Mouse (Mus musculus): ENCODE results near the gene Robo2.

Robo2 gene

DNA sequence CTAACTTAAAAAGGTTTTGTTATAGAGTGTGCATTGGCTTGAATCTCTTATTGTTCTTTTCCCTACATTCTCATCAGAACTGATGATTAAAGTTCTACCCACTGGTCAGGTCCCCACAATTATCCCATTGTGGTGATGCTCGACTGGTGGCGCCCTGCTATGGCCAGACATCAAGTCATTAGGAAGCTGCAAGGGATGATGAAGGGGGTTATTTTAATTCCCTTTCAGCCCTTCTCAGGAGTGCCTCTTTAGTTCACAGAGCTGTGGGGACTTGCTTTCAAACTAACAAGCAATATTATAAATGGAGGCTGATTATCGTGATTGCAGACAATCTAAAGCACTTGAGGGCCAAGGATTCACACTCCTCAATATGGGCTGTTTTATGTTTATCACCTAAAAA lies 484.1 kb downstream of the Robo2 start:
- DNase-seq = no peak

DNA sequence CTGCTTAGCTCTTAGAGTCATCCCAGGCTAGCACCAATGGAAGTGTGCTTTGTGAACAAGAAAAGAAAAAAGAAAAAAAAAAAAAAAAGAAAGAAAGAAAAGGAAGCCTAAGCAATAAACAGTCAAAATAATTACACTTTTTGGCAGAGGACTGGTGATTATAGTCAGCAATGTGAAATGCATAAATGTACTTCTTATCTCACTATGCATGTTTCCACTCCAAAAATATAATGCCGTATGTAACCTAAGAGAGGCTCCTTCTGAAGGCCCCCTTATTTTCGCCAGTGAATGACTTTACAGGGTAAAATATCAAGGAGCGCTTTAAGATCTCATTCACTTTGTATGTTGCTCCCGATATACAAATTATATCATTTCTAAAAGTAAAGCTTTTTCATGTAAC lies 496.2 kb downstream of the Robo2 start:
- DNase-seq = no peak

DNA sequence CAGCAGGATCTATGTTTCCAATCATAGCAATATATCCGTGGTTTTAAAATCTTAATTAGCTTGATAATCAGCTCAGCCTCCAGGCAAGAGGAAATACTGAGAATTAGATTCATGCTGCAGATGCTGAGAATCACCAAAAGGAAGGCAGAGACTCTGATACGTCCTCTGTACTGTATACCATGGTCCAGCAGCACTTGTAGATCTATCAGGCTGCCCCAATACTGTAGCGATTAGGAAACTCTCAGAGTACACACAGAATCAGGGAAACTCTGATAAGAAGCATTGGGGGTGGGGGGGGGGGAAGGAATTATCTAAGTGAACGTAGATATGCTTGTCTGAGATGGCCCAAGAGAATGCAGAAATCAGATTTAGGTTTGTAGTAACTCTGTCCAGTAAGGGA lies 496.7 kb downstream of the Robo2 start:
- DNase-seq = no peak

GRCm38 (mm10) chr16:73908504-73908903 lies 503.1 kb downstream of the Robo2 start:
- DNase-seq = no peak

GRCm38 (mm10) chr16:73896856-73897255 lies 514.8 kb downstream of the Robo2 start:
- no peak for DNase-seq

DNA sequence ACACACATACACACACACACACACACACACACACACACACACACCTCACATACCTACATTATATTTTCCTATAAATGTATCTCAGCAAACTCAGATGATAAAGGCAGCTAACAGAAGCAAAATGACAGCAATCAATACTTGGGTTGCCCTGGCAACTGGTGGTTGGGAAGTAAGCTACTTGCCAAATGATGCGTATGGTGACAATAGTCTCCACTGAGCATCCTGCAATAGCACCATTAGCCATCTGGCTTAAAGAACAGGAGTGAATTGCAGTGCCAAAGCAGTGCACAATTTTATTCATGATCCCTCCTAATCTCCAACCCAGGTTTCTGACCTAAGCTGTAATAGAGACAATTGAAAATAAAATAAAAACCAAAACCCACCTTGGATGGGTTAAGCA lies 529.7 kb downstream of the Robo2 start:
- no peak for DNase-seq

DNA sequence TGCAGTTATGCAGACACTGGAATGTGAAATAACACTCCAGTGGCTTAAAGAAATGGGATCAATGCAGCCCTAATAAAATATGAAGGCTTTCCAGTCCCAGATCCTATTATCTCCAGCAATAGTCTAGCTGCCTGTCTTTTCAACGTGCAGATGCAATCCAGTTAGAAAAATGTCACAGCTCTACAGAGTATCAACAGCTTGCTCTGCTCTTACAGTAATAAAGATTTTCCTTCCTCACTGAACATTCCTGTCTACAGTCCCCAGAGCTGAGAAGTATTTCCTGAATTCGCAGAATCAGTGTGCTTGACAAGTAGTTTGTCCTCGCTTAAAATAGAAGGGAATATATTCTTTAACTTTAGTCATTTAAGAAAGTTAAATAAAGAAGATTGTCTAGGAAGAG lies 533.7 kb downstream of the Robo2 start:
- no peak for DNase-seq

DNA sequence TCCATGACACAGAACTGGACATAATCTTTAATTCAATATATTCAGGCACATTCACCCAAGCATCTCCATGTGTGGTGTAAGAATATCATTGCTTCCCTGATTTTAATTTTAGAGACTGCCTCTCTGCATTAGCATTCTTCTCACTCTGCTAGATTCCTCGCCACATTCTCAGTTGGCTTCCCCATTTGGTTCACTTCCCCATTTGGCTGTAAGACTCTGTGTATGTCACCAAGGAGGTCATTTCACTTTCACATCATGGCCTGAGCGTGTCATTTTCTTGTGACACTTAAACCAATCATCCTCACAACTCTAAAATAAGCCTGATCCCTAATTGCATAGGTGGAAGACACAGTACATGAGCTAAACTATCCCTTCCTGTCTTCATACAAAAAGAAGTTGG lies 536.6 kb downstream of the Robo2 start:
- DNase-seq = no peak

DNA sequence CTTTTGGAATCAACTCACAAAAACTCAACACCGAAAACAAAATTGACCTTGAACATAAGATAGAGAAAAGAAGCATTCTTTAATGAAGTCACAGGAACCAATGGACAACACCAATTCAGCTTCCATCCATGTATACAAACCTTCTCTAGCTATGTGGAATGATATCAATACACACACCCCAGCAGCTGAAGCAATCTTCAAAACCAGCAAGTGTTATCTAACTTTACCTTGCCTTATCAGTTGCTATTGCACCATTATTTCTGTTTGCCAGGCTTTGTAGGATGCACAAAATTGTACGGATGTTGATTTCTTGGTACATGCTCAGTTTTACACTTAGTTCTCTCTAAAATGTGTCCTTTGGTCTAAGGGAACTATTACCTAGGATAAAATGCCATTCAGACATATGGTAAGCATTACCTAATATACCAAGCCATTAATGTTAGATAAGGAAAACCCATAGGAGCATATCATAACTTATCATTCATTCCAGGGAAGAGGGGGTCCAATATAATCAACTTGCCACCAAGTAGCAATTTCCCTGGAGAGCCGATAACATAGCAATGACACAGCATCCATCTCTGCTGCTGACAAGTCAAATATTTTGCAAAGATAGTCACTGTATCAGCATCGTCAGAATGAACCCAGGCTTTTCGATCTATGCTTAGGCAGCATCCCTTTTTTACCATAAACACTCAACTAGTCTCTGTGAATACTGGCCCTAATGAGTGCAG lies 537.6 kb downstream of the Robo2 start:
- DNase-seq = no peak

DNA sequence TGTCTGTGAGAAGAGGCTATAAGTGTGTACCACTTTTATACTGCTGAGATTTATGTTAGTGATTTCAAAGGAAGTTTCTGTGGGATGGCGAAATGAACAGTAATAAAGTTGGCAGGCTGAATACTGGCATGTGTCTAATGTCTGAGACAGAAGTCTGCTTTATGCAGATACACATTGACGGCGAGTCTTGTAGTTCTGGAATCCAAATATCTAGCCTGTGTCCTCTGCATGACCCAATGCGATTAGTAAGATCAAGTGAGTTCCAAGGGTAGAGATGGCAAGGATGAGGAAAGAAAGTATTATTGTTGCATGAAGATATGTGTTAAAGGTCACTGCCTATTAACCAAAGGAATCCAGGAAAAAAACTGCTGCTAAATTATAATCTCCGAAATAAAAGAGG lies 541.3 kb downstream of the Robo2 start:
- DNase-seq = no peak

GRCm38 (mm10) chr16:73869527-73870212 lies 542.0 kb downstream of the Robo2 start:
- no peak for DNase-seq

- no peak for DNase-seq
Measured at GRCm38 (mm10) chr16:73864625-73865024, 547.0 kb downstream of the Robo2 start.

GRCm38 (mm10) chr16:73863748-73864147 lies 547.9 kb downstream of the Robo2 start:
- peak; percentile 17 for DNase-seq

DNA sequence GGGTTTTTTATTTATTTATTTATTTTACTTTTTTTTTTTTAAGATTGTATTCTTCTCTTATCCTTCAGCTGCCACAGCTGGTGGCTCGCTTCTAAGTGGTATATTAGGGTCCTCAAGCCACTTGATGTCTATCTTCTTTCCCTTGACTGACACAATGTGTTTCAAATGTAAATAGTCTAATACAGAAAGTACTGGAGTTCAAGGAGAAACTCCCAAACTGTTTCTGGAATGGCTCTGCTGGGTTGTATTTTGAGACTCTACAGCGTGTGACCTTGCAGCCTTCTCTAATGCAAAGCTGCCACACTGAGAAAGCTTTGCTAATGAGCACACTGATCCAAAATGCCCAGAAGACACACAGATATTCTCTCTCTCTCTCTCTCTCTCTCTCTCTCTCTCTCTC lies 552.9 kb downstream of the Robo2 start:
- no peak for DNase-seq

GRCm38 (mm10) chr16:73855821-73856220 lies 555.8 kb downstream of the Robo2 start:
- DNase-seq = no peak

Data from embryo, embryonic 11 days (tissue).